Mouse (Mus musculus) skeletal muscle tissue, postnatal 0 days (tissue): ENCODE data around the gene Olfr1156. TPM values are rescaled to one million over a fixed set of nuclear protein-coding genes. Genes with fewer than 3 reads are reported as not detected.

Experiments used
- polyA plus RNA-seq: library from polyadenylated mRNA; unstranded; fragments of >200 nt; fragmentation: Nextera tagmentation; extraction: Ambion mirVana; gene quantifications from 2 replicates; pipeline ENCODE4 v1.2.1, GENCODE M21; 2015

Gene Olfr1156
- polyA plus RNA-seq = not detected in 2 replicates

GRCm38 (mm10) chr2:87953000-87953399 is at the start of gene Olfr1156:
Gene Olfr1156, minus strand, starts transcription at chr2:87953100.

GRCm38 (mm10) chr2:87989813-87990212 is 36.9 kb upstream of the Olfr1156 start, which contains the start of gene Olfr1158:
Gene Olfr1158, plus strand, starts transcription at chr2:87990113.

GRCm38 (mm10) chr2:87974563-87974962 is 21.7 kb upstream of the Olfr1156 start, which contains the start of gene Olfr74:
Gene Olfr74, minus strand, starts transcription at chr2:87974663.

GRCm38 (mm10) chr2:87968199-87968598 is 15.3 kb upstream of the Olfr1156 start, which contains the start of gene Olfr1157:
Gene Olfr1157, minus strand, starts transcription at chr2:87968299.

GRCm38 (mm10) chr2:87945037-87945436 is 7.9 kb downstream of the Olfr1156 start, which contains the start of gene Olfr1155:
Gene Olfr1155, minus strand, starts transcription at chr2:87945137.

GRCm38 (mm10) chr2:87905066-87905465 is 47.8 kb downstream of the Olfr1156 start, which contains the start of gene Olfr1154:
Gene Olfr1154, minus strand, starts transcription at chr2:87905166.

Other genes with a start within 250 kb of the Olfr1156 start
- gene Olfr1137, start 239.9 kb downstream of the Olfr1156 start, polyA plus RNA-seq = not detected in 2 replicates
- gene Olfr1138, start 213.1 kb downstream of the Olfr1156 start, polyA plus RNA-seq = not detected in 2 replicates
- gene Olfr1140, start 209.3 kb downstream of the Olfr1156 start, polyA plus RNA-seq = not detected in 2 replicates
- not detected in 2 replicates for gene Olfr1141, start 199.1 kb downstream of the Olfr1156 start, polyA plus RNA-seq
- not detected in 2 replicates for gene Olfr152, start 173.6 kb downstream of the Olfr1156 start, polyA plus RNA-seq
- not detected in 2 replicates for gene Olfr1143, start 152.5 kb downstream of the Olfr1156 start, polyA plus RNA-seq
- gene Olfr1145, start 143.3 kb downstream of the Olfr1156 start, polyA plus RNA-seq = not detected in 2 replicates
- gene Olfr1148, start 122.6 kb downstream of the Olfr1156 start, polyA plus RNA-seq = not detected in 2 replicates
- not detected in 2 replicates for gene Olfr1150-ps1, start 109.1 kb downstream of the Olfr1156 start, polyA plus RNA-seq
- gene Olfr1151, start 97.2 kb downstream of the Olfr1156 start, polyA plus RNA-seq = not detected in 2 replicates
- gene Olfr1152, start 86.6 kb downstream of the Olfr1156 start, polyA plus RNA-seq = not detected in 2 replicates
- gene Olfr1153, start 58.1 kb downstream of the Olfr1156 start, polyA plus RNA-seq = not detected in 2 replicates
- not detected in 2 replicates for gene Olfr1154, start 47.9 kb downstream of the Olfr1156 start, polyA plus RNA-seq
- gene Olfr1155, start 8.0 kb downstream of the Olfr1156 start, polyA plus RNA-seq = not detected in 2 replicates
- gene Olfr1157, start 15.2 kb upstream of the Olfr1156 start, polyA plus RNA-seq = not detected in 2 replicates
- gene Olfr74, start 21.6 kb upstream of the Olfr1156 start, polyA plus RNA-seq = not detected in 2 replicates
- not detected in 2 replicates for gene Olfr1158, start 37.0 kb upstream of the Olfr1156 start, polyA plus RNA-seq
- not detected in 2 replicates for gene Olfr1160, start 55.2 kb upstream of the Olfr1156 start, polyA plus RNA-seq
- gene Olfr1161, start 69.7 kb upstream of the Olfr1156 start, polyA plus RNA-seq = not detected in 2 replicates
- not detected in 2 replicates for gene Olfr73, start 84.6 kb upstream of the Olfr1156 start, polyA plus RNA-seq
- not detected in 2 replicates for gene Olfr1162, start 98.0 kb upstream of the Olfr1156 start, polyA plus RNA-seq
- gene Olfr1163, start 118.7 kb upstream of the Olfr1156 start, polyA plus RNA-seq = not detected in 2 replicates
- gene Olfr1164, start 140.9 kb upstream of the Olfr1156 start, polyA plus RNA-seq = not detected in 2 replicates
- gene Olfr1166, start 175.2 kb upstream of the Olfr1156 start, polyA plus RNA-seq = not detected in 2 replicates
- not detected in 2 replicates for gene Olfr1167, start 202.1 kb upstream of the Olfr1156 start, polyA plus RNA-seq
- gene Olfr1168, start 228.8 kb upstream of the Olfr1156 start, polyA plus RNA-seq = not detected in 2 replicates